ENCODE assay signal across 20 mouse cellular contexts in genomic region chr2:50826537-50826936, GRCm38 (mm10).
DNase-seq lines count a peak whose midpoint lies in the region; ATAC-seq and TF ChIP-seq lines count a peak whose summit lies in the region.
"Had no signal": no experiment of that assay in that cellular context is flagged by ENCODE, and none has a peak within 500 bp of the region (broad histone marks: within the 10 kb centered on the region; RNA-seq: fewer than 3 reads in every experiment).

No protein-coding gene starts in this region.

- peaks cover 14% of the 10 kb centered on the region for H3K4me1 ChIP-seq in limb, embryonic 12.5 days (replicated peaks)
- peaks cover 19% of the 10 kb centered on the region for H3K4me1 ChIP-seq in limb, embryonic 10.5 days
- peaks cover 0 to 3% of the 10 kb centered on the region in 2 experiments; a peak in 1 of 4 replicates for H3K4me1 ChIP-seq in MEL (ENCODE audit: control insufficient read depth in 1 of 2, insufficient read depth in 2 of 2, low read length in 2 of 2)
- H3K4me1 ChIP-seq in embryonic facial prominence, embryonic 12.5 days: peaks cover 24% of the 10 kb centered on the region; the same call in 1 of the 2 replicates

- ATAC-seq in limb, embryonic 12.5 days (ENCODE audit: insufficient number of reproducible peaks, insufficient read depth, low FRiP score, low TSS enrichment, low read depth): no peak
- ATAC-seq in embryonic facial prominence, embryonic 12.5 days (ENCODE audit: insufficient number of reproducible peaks, insufficient read depth, low FRiP score, low TSS enrichment): no peak
- peak; percentile 52 for ATAC-seq in monocyte, adult 5-6 weeks (replicated peaks; ENCODE audit: insufficient number of reproducible peaks, low FRiP score, low TSS enrichment, poor library complexity, severe bottlenecking)
- ATAC-seq: forebrain, postnatal 0 days; hindbrain, embryonic 16.5 days had no signal

- no peak for TF ChIP-seq EP300 in MEL (IDR thresholded peaks at IDR 0.05; ENCODE audit: low read depth in 1 of 2, low read length in 2 of 2)

- TF ChIP-seq RAD21 in MEL (IDR thresholded peaks at IDR 0.05; ENCODE audit: low read depth, low read length): no peak

- no peaks in the 10 kb centered on the region for H3K27me3 ChIP-seq in limb, embryonic 12.5 days
- H3K27me3 ChIP-seq in limb, embryonic 10.5 days (ENCODE audit: low read depth, poor library complexity, severe bottlenecking): no peaks in the 10 kb centered on the region
- H3K27me3 ChIP-seq in MEL (ENCODE audit: control insufficient read depth in 1 of 2, insufficient read depth in 2 of 2, low read length in 2 of 2): no peaks in the 10 kb centered on the region
- H3K27me3 ChIP-seq in embryonic facial prominence, embryonic 12.5 days: no peaks in the 10 kb centered on the region
- H3K27me3 ChIP-seq: heart, embryonic 12.5 days had no signal

- no peak for DNase-seq in limb, embryonic 10.5 days (ENCODE audit: low spot score)
- DNase-seq in MEL (ENCODE audit: low read depth, low spot score): peak; percentile 43
- no peak for DNase-seq in retina, postnatal 1 day
- no peak for DNase-seq in layer of hippocampus, postnatal 25 days (ENCODE audit: extremely low spot score in 1 of 2, low spot score in 1 of 2)
- DNase-seq in gastrocnemius, postnatal 10 days: no peak
- DNase-seq: adrenal gland, postnatal 25 days; cerebellum, adult 2 months; forebrain, postnatal 0 days; kidney, adult 2 months; kidney, postnatal 10 days; layer of hippocampus, postnatal 36 days; liver; lung, postnatal 10 days; right cerebral cortex, adult 18-20 months; thymus, postnatal 14 days had no signal

- no peak for TF ChIP-seq CTCF in MEL (IDR thresholded peaks at IDR 0.05 in 2 of 3, conservative IDR thresholded peaks at IDR 0.05 in 1 of 3; ENCODE audit: control insufficient read depth in 1 of 3, insufficient read depth in 1 of 3, low read depth in 2 of 3, low read length in 3 of 3, poor library complexity in 1 of 3, severe bottlenecking in 1 of 3)

- no peaks in the 10 kb centered on the region for H3K9me3 ChIP-seq in limb, embryonic 12.5 days
- H3K9me3 ChIP-seq in limb, embryonic 10.5 days (replicated peaks): no peaks in the 10 kb centered on the region
- no peaks in the 10 kb centered on the region for H3K9me3 ChIP-seq in MEL (replicated peaks; ENCODE audit: insufficient read depth, low read length)
- H3K9me3 ChIP-seq in embryonic facial prominence, embryonic 12.5 days: no peaks in the 10 kb centered on the region

- 84% methylated on average over 3 of the region's 3 CpGs for WGBS in limb, embryonic 12.5 days
- WGBS in limb, embryonic 10.5 days: 91% methylated on average over 3 of the region's 3 CpGs
- 80% methylated on average over 3 of the region's 3 CpGs for WGBS in embryonic facial prominence, embryonic 12.5 days

- H3K79me2 ChIP-seq in MEL (ENCODE audit: control insufficient read depth, insufficient read depth, low read length, poor library complexity): no peaks in the 10 kb centered on the region

- peak overlapping the region; percentile 64; the same call in 1 of the 2 replicates for H3K27ac ChIP-seq in limb, embryonic 12.5 days
- H3K27ac ChIP-seq in limb, embryonic 10.5 days: no peak overlapping the region
- H3K27ac ChIP-seq in MEL (ENCODE audit: control insufficient read depth, low read depth, low read length): no peak overlapping the region
- H3K27ac ChIP-seq in embryonic facial prominence, embryonic 12.5 days: 0 out of 2 replicates have a peak overlapping the region, but pooled peaks have one; percentile 23

- no peak overlapping the region for H3K4me2 ChIP-seq in limb, embryonic 12.5 days
- H3K4me2 ChIP-seq in embryonic facial prominence, embryonic 12.5 days (replicated peaks): no peak overlapping the region
- H3K4me2 ChIP-seq: heart, embryonic 12.5 days had no signal

- H3K9ac ChIP-seq in limb, embryonic 12.5 days (replicated peaks): no peak overlapping the region
- H3K9ac ChIP-seq in MEL (ENCODE audit: control insufficient read depth, low read depth, low read length, poor library complexity, severe bottlenecking): no peak overlapping the region
- H3K9ac ChIP-seq in embryonic facial prominence, embryonic 12.5 days: no peak overlapping the region
- H3K9ac ChIP-seq: forebrain, postnatal 0 days; heart, embryonic 12.5 days had no signal

- H3K4me3 ChIP-seq in limb, embryonic 12.5 days (replicated peaks): no peak overlapping the region
- no peak overlapping the region for H3K4me3 ChIP-seq in limb, embryonic 10.5 days
- no peak overlapping the region for H3K4me3 ChIP-seq in MEL (ENCODE audit: control insufficient read depth in 1 of 2, insufficient read depth in 1 of 2, low read depth in 2 of 2, low read length in 2 of 2)
- no peak overlapping the region for H3K4me3 ChIP-seq in embryonic facial prominence, embryonic 12.5 days
- H3K4me3 ChIP-seq: heart, embryonic 12.5 days had no signal

- TF ChIP-seq POLR2A in MEL (IDR thresholded peaks at IDR 0.05; ENCODE audit: control insufficient read depth in 1 of 2, insufficient read depth in 1 of 2, low read depth in 1 of 2, low read length in 2 of 2, poor library complexity in 1 of 2): no peak

- no peaks in the 10 kb centered on the region for H3K36me3 ChIP-seq in limb, embryonic 12.5 days
- no peaks in the 10 kb centered on the region for H3K36me3 ChIP-seq in limb, embryonic 10.5 days
- H3K36me3 ChIP-seq in MEL (ENCODE audit: control insufficient read depth in 1 of 2, insufficient read depth in 2 of 2, low read length in 2 of 2): no peaks in the 10 kb centered on the region
- no peaks in the 10 kb centered on the region for H3K36me3 ChIP-seq in embryonic facial prominence, embryonic 12.5 days
- H3K36me3 ChIP-seq: heart, embryonic 12.5 days had no signal

TF ChIP-seq in MEL, 35 proteins besides CTCF, POLR2A, EP300 and RAD21:
- TF ChIP-seq NELFE (IDR thresholded peaks at IDR 0.05; ENCODE audit: low read depth, low read length) (no peak), TAL1 (IDR thresholded peaks at IDR 0.05; ENCODE audit: low read length) (no peak), MEF2A (IDR thresholded peaks at IDR 0.05; ENCODE audit: extremely low read depth, insufficient replicate concordance, low read depth, low read length, poor library complexity, severe bottlenecking) (no peak), JUND (IDR thresholded peaks at IDR 0.05; ENCODE audit: low read depth, low read length) (no peak), CHD2 (IDR thresholded peaks at IDR 0.05; ENCODE audit: low read length) (no peak), MAFK (IDR thresholded peaks at IDR 0.05; ENCODE audit: borderline replicate concordance, low read depth, low read length) (no peak), GABPA (IDR thresholded peaks at IDR 0.05; ENCODE audit: low read depth, low read length) (no peak), TBP (IDR thresholded peaks at IDR 0.05; ENCODE audit: low read depth, low read length) (no peak), CHD1 (IDR thresholded peaks at IDR 0.05; ENCODE audit: low read depth, low read length) (no peak), NRF1 (IDR thresholded peaks at IDR 0.05; ENCODE audit: insufficient read depth, low read depth, low read length, poor library complexity, severe bottlenecking) (no peak), TCF12 (IDR thresholded peaks at IDR 0.05; ENCODE audit: low read depth, low read length) (no peak), RCOR1 (IDR thresholded peaks at IDR 0.05; ENCODE audit: low read depth, low read length) (no peak), MAZ (IDR thresholded peaks at IDR 0.05; ENCODE audit: low read depth, low read length) (no peak), USF2 (IDR thresholded peaks at IDR 0.05; ENCODE audit: borderline replicate concordance in 1 of 2, insufficient read depth in 1 of 2, low read depth in 1 of 2, low read length in 2 of 2) (no peak), ZKSCAN1 (IDR thresholded peaks at IDR 0.05; ENCODE audit: low read depth, low read length) (no peak)
TF ChIP-seq in MEL: peak in this region for 0.

Comparison
In these comparisons a context has a peak if more than half of its experiments do, and no peak if none do; other contexts are left out.
1. H3K27ac ChIP-seq: peak in limb, embryonic 12.5 days (single experiment) and embryonic facial prominence, embryonic 12.5 days (single experiment); none in limb, embryonic 10.5 days (single experiment) and MEL (single experiment).